Mouse (Mus musculus) spleen, postnatal 4 days (tissue): ENCODE measurements around the gene Slc26a6.

Experiments
- DNase-seq, 2 experiments: peaks; one replicate each; pipeline ENCODE4 v3.0.0; 2022; ENCODE audit warnings: low spot score in 2 of 2

Slc26a6 gene

DNA sequence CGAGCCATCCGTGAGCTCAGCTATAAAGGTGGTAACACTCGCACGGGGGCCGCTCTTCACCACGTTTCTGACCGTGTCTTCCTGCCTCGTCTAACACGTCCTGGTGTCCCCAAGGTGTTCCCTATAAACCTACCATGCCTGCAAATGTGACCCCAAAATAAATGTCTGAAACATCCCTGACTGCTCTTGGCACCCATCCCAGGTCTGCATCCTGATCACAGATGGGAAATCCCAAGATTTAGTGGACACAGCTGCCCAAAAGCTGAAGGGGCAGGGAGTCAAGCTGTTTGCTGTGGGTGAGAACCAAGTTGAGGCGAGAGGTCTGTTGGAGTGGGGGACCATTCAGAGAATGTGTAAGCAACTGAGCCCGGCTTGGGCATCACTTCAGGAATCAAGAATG lies 102.2 kb downstream of the Slc26a6 start:
- DNase-seq = no peak

DNA sequence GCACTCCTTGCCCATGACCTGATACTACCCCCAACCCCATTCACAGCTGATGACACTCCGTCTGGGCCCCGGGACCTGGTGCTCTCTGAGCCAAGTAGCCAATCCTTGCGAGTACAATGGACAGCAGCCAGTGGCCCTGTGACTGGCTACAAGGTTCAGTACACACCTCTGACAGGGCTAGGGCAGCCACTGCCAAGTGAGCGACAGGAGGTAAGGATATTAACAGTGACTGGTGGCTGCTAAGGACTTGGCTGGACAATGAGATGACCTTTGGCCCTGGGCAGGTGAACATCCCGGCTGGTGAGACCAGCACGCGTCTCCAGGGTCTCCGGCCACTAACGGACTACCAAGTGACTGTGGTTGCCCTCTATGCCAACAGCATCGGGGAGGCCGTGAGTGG lies 102.8 kb downstream of the Slc26a6 start:
- DNase-seq = no peak
